Mouse (Mus musculus): ENCODE measurements at regions not wholly inside any gene's neighbourhood (a gene's known extent, or its start where the extent isn't known, plus 50 kb on each side); places are given as distances from the start of the nearest gene placed in this dataset.

GRCm38 (mm10) chr12:35602589-35602988 lies 67.8 kb upstream of the Ahr start:
- TF ChIP-seq CTCF (IDR thresholded peaks at IDR 0.05; ENCODE audit: low read depth) (no peak), EP300 (IDR thresholded peaks at IDR 0.05; ENCODE audit: low read depth) (no peak)
